Mouse (Mus musculus) thymus, adult 2 months (tissue): ENCODE measurements around the gene Ripply3. TPM values are rescaled to one million over a fixed set of nuclear protein-coding genes. Genes with fewer than 3 reads are reported as not detected.
"Not testable (repeated sequence)": the region's sequence is repeated elsewhere in the genome, so short reads cannot be mapped to it uniquely, and the experiment has no call there.

Experiments used
- DNase-seq: peaks from one replicate; pipeline ENCODE4 v3.0.0; 2021
- H3K27ac ChIP-seq: fragments of 200-500 bp; 2 replicates; pipeline ENCODE4 v1.5.1; 2012; ENCODE audit warnings: low read length, control low read depth; ENCODE audit not compliant: control insufficient read depth, insufficient read depth
- H3K27me3 ChIP-seq: fragments of 200-500 bp; 2 replicates; pipeline ENCODE4 v1.6.1; 2012; ENCODE audit warnings: mild to moderate bottlenecking, low read length, moderate library complexity, mixed read lengths; ENCODE audit not compliant: control insufficient read depth, insufficient read depth
- H3K36me3 ChIP-seq: fragments of 200-500 bp; 2 replicates; pipeline ENCODE4 v1.6.1; 2012; ENCODE audit warnings: mild to moderate bottlenecking, low read length, moderate library complexity; ENCODE audit not compliant: control insufficient read depth, insufficient read depth
- H3K4me1 ChIP-seq: fragments of 200-500 bp; replicated peaks from 2 replicates; pipeline ENCODE4 v1.6.1; 2012; ENCODE audit warnings: low read length; ENCODE audit not compliant: control insufficient read depth, insufficient read depth
- H3K4me3 ChIP-seq: fragments of 200-500 bp; 2 replicates; pipeline ENCODE4 v1.5.1; 2012; ENCODE audit warnings: mild to moderate bottlenecking, low read length, control low read depth, moderate library complexity; ENCODE audit not compliant: control insufficient read depth, insufficient read depth
- CTCF ChIP-seq: fragments of 200-500 bp; IDR thresholded peaks from 2 replicates; pipeline ENCODE4 v1.5.1; 2012; ENCODE audit warnings: mild to moderate bottlenecking, control low read depth, low read length, moderate library complexity, borderline replicate concordance; ENCODE audit not compliant: control insufficient read depth, poor library complexity, insufficient read depth; ENCODE audit errors: extremely low read depth
- POLR2A ChIP-seq: fragments of 200-500 bp; IDR thresholded peaks from 2 replicates; pipeline ENCODE4 v1.6.1; 2012; ENCODE audit warnings: mild to moderate bottlenecking, low read length, control low read depth, moderate library complexity; ENCODE audit not compliant: control insufficient read depth, poor library complexity, insufficient read depth; ENCODE audit errors: extremely low read depth
- whole genome bisulfite sequencing: fragments of 180-500 bp; shearing (Covaris S2); methylation state at CpG from one replicate; pipeline ENCODE4 v1.1.7; 2018; 5-methylcytosine and 5-hydroxymethylcytosine counted together
- polyA plus RNA-seq: library from polyadenylated mRNA; depleted of rRNA; stranded (reverse); fragments of >200 nt; gene quantifications from 2 replicates; pipeline ENCODE4 v1.2.3, GENCODE M21; 2012

Gene Ripply3
- polyA plus RNA-seq, 1 experiment, result 1.6 TPM

- peaks cover 22% of the 10 kb centered on the region for H3K27me3 ChIP-seq
- H3K27ac ChIP-seq, result no peak overlapping the region
- TF ChIP-seq POLR2A (no peak), CTCF (no peak)
- peaks cover 12% of the 10 kb centered on the region for H3K4me1 ChIP-seq
- H3K4me3 ChIP-seq, result peak overlapping the region; percentile 31; the same call in 1 of the 2 replicates
- DNase-seq, result no peak
- H3K36me3 ChIP-seq, result no peaks in the 10 kb centered on the region
- WGBS, result 15% methylated on average over 25 of the region's 25 CpGs
Observed at GRCm38 (mm10) chr16:94328881-94329867, 954 bp downstream of the Ripply3 start.

- TF ChIP-seq CTCF, result no peak
- no peak for TF ChIP-seq POLR2A
- Histone ChIP-seq H3K4me3 (no peak overlapping the region), H3K4me1 (peaks cover 12% of the 10 kb centered on the region), H3K27me3 (peaks cover 22% of the 10 kb centered on the region), H3K36me3 (no peaks in the 10 kb centered on the region), H3K27ac (no peak overlapping the region)
- no peak for DNase-seq
- WGBS, result 97% methylated on average over 5 of the region's 5 CpGs
Observed at GRCm38 (mm10) chr16:94330429-94330828, 2.2 kb downstream of the Ripply3 start.

GRCm38 (mm10) chr16:94331233-94331885 lies 3.1 kb downstream of the Ripply3 start:
- Histone ChIP-seq H3K4me1 (peaks cover 12% of the 10 kb centered on the region), H3K27me3 (peaks cover 22% of the 10 kb centered on the region), H3K4me3 (no peak overlapping the region), H3K36me3 (no peaks in the 10 kb centered on the region), H3K27ac (no peak overlapping the region)
- WGBS, result 95% methylated on average over 9 of the region's 9 CpGs
- TF ChIP-seq POLR2A (no peak), CTCF (no peak)
- no peak for DNase-seq

GRCm38 (mm10) chr16:94331886-94332252 lies 3.6 kb downstream of the Ripply3 start:
- Histone ChIP-seq H3K4me3 (no peak overlapping the region), H3K4me1 (peaks cover 12% of the 10 kb centered on the region), H3K36me3 (no peaks in the 10 kb centered on the region), H3K27me3 (peaks cover 21% of the 10 kb centered on the region), H3K27ac (no peak overlapping the region)
- WGBS, result 83% methylated on average over 5 of the region's 5 CpGs
- peak; percentile 68 for DNase-seq
- TF ChIP-seq CTCF, result 0 out of 2 replicates have a peak, but pooled peaks have one; percentile 17
- TF ChIP-seq POLR2A, result no peak

GRCm38 (mm10) chr16:94335656-94336055 lies 7.4 kb downstream of the Ripply3 start:
- no peak for DNase-seq
- Histone ChIP-seq H3K36me3 (no peaks in the 10 kb centered on the region), H3K27ac (no peak overlapping the region), H3K27me3 (no peaks in the 10 kb centered on the region), H3K4me3 (no peak overlapping the region), H3K4me1 (no peaks in the 10 kb centered on the region)
- TF ChIP-seq POLR2A (no peak), CTCF (no peak)
- WGBS, result 50% methylated on average over 5 of the region's 5 CpGs

- not testable (repeated sequence) for H3K27ac ChIP-seq, H3K36me3 ChIP-seq, H3K4me1 ChIP-seq, H3K27me3 ChIP-seq, H3K4me3 ChIP-seq, DNase-seq
- 96% methylated on average over 22 of the region's 22 CpGs for WGBS
Observed at GRCm38 (mm10) chr16:94339164-94340160, 11.2 kb downstream of the Ripply3 start.
